Mouse (Mus musculus) 3134 (cell line): ENCODE data around the gene Apol10b.
"Not testable (repeated sequence)": the region's sequence is repeated elsewhere in the genome, so short reads cannot be mapped to it uniquely, and the experiment has no call there.

Experiments
- DNase-seq: peaks from one replicate; pipeline ENCODE4 v3.0.0-alpha.2; 2011; ENCODE audit warnings: low spot score; ENCODE audit not compliant: insufficient read length; ENCODE audit errors: extremely low read depth

Apol10b gene

DNA sequence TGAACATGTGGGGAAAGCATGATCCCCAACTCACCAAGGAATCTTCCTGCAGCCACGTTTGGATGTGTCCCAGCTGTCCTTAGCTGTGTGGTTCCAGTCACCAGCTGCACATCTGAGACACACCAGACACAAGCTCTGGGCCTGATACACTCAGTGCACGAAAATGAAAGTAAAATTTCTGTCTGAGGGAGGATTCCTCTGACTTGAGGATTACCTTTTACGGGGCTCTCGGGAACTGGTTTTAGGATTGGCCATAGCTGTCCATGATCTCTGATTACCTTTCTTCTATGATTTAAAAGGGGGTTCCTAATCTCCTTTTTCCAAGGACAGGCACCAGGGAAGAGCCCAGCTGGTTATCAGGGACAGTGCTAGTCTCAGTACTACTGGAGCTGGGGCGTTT is at the start of gene Apol10b:
Apol10b (minus strand) TSS at position 165 of the 400 bp plus-strand sequence.
- no peak for DNase-seq

DNA sequence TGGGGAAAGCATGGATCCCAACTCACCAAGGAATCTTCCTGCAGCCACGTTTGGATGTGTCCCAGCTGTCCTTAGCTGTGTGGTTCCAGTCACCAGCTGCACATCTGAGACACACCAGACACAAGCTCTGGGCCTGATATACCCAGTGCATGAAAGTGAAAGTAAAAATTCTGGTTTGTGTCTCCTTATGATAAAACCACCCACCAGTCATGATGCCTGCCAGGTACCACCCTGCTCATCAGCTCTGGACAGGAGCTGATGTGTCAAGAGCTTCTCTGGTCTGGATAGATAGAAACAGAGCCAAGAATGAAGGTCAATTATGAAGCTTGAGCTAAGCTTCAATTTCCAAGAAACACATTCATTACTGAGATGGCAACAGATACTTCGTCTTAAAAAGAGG is 47.3 kb upstream of the Apol10b start, which contains the start of gene Apol11b:
Apol11b (minus strand) TSS at position 111 of the 400 bp plus-strand sequence.
- not testable (repeated sequence) for DNase-seq

DNA sequence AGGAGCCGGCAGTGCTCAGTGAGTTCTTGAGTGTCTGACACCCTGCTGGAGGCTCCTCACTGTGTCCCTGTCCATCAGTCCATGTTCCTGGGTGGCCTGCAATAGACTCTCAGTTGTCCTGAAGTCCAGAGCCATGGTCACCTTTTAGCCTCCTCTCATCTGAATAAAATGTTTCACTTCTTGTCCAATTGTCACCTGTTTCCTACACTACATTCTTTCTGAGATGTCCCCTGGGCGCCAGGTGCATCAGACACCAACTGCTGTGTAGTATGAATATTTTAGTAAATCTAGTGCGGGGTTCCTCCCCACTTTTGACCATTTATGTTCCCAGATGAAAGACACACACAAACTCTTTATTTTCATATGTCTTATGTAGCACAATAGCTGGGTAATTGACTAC is 33.9 kb upstream of the Apol10b start:
- not testable (repeated sequence) for DNase-seq

DNA sequence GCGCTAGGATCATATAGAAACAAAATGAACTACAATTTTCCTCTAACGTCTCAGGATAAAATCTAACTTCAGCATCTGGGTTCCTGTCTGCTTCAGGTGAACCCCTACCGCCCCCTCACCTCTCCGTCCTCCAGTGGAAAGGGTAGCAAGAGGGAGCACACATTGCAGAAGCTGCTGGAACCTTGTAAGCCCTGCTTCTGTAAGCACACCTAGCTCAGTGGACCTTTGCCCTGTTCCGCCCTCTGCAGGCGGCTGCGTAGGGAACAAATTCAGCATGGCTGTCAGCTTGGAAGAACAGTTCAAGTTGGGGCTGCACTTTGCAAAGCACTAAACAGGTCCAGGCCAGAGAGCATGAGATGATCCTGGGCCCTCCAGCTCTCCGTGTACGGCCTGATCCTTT is 32.7 kb upstream of the Apol10b start:
- not testable (repeated sequence) for DNase-seq

DNA sequence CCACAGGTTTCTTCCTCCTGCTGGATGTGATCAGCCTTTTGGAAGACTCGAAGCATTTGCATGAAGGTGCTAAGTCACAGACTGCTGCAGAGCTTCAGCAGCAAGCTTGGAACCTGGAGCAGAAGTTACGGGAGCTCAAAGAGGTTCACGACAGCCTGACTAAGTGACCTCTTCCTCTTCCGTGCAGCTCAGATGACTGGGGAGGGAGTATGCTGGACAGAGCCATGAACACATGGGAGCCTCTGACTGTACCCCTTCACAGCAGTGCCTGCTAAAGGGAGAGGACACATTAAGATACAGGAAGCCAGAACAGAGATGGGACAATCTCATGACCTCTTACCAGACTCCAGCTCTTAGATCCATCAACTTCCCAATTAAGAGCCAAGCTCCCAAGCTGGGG is 30.5 kb upstream of the Apol10b start:
- DNase-seq: not testable (repeated sequence)

DNA sequence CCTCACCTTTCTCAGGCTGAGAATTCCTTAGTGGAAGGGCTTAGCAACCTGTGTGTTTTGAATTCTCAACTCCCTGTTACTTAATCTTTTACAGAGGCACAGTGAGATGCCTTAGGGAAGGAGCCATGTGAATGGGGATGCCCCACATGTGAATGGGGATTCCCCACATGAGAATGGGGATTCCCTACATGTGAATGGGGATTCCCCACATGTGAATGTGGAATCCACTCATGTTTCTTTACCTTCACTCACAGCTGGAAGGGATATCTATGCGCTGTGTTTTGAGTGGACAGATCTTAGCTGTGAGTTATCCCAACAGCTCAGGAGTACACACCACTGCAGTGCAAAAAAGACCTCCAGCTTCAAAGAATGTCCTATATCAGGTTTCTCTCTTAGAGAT is 28.8 kb upstream of the Apol10b start:
- DNase-seq: no peak

DNA sequence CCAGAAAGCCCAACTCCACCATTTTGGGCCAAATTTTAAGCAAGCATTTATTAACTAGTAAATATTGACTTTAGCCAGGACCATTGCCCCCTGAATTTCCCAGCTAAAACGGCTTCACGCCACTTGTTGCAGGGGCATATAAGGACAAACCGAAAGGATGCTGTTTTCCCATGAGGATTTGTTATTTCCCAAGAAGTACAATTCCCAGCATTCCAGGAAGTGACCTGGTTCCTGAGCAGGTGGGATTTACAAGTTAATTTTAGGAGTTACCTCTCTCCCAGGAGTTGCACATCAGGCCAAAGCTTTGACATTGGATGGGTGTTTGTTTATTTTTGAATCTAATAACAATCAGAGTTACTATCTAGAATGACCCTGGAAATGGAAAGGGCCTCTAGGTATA is 10.1 kb upstream of the Apol10b start:
- DNase-seq: no peak

DNA sequence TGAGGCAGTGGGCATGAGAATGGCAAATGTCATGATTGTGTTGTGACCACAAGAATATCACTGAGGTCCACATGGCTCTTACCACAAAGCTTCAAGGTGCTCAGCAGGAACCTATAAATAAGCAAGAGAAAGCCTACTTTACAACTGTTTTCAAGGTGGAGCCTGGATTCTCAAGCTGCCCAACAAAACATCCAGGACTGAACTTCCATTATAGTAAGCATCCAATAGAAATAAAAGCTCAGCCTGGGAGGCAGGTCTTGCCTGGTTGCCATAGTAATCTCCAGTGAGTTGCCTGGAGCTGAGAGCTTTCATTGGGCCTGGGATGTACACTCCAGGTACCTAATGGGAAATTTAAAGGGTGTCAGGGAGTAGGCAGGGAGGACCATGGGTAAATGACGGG is 3.0 kb upstream of the Apol10b start, which contains the start of gene Gm36245:
Gm36245 (plus strand) TSS at position 301 of the 400 bp plus-strand sequence.
- DNase-seq: no peak

DNA sequence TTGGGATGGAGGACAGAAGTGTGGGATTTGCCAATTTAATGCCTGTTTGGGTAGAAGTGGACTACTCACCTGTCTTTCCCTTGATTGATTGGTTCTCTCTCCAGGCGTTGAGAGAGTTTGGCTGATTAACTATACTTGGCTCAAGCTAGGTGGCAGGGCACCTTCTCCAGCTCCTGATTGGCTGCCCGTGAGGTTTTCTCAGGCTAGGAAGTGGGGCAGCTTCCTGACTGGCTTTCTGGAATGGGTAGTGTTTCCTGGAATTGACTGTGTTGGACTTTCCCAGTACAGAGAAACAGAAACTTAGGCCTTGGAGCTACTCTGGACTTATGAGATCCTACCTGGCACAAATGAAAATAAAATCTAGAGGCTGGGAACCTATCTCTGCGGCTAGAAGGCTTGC is 2.5 kb upstream of the Apol10b start:
- no peak for DNase-seq

DNA sequence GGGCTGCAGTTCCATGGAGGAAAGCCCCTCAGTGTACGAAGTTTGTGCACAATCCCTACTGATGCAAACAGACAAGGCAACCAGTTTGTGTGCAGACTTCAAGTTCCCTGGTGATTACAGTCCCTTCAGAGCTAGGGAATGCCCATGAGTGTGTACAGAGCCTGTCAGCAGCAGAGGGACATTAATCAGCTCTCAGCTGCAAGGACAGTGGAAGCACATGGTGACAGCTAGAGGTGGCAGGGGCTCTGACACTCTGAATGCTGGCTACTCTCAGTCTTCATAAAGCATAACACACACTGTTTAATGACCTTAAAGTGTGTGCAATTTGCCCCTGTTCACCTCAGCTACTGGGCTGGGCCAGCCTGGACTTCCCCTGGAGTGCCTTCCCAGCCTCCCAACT is 2.4 kb downstream of the Apol10b start:
- no peak for DNase-seq

DNA sequence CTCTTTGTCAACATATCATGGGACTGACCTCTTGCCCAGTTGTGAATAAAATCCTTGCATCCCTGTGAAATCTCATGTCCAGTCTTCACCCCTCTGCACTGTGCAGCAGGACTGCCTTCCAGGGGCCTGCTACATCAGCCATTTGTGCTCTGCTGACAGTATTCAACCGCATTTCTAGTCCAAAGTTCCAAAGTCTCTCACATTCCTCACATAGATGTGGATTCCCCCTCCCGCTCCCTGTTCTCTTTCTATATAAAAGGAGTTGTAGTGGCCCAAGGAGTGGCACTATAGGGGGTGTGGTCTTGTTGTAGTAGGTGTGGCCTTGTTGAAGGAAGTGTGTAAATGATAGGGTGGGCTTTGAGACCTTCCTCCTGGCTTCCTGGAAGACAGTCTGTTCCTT is 5.0 kb downstream of the Apol10b start:
- no peak for DNase-seq

DNA sequence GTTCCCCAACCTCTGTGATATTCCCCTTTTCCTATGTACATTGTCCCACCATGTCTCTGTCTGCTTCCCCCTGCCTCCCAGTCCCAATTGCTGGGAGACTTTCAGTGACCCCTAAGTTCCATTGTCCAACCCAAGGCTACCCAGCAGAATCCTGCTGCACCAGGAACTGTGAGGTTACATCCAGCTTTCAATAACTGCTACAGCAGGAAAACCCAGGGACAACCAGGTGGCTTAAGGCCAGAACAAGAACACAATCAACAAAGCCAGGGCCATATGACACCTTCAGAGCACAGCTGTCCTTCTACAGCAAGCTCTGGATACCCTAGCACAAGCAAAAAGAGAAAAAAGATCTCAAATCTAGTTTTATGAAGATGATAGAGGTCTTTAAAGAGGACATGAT is 6.9 kb downstream of the Apol10b start:
- DNase-seq: no peak

DNA sequence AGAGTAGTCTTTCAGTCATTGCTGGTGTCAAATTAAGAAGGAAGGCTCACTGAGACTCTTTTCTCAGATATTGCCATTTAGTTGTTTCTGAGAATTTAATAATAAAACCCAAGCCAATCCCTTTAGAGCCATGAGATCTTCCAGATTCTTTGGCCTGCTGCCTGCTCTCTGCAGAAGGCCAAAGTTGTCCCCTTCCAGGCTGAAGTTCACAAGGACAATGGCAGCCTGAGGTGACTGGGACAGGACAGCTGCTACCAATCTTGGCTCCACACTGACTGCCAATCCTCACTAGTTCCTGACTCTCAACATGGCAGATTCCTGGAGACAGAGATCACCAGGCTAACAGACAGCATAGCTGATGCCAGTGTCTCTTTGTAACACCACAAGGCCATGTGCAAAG is 8.9 kb downstream of the Apol10b start:
- DNase-seq: no peak

DNA sequence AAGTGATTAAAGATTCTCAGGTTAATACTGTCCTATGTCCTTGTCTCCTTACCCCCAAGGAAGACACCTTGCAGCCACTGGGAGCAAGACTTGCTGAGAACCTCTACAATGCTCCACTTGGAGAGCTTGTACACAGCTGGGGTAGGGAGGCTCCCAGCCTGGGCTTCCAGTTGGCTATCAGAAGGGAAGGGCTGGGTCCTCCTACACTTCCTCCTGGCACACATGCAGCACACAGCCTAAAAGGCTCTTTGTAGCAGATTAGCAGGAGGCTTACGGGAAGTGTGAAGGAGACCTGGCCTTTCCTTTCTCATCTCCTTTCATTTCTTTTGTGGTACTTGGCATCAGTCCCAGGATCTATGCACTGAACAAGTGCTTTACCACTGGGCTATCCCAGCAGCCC is 14.2 kb downstream of the Apol10b start:
- DNase-seq: no peak

DNA sequence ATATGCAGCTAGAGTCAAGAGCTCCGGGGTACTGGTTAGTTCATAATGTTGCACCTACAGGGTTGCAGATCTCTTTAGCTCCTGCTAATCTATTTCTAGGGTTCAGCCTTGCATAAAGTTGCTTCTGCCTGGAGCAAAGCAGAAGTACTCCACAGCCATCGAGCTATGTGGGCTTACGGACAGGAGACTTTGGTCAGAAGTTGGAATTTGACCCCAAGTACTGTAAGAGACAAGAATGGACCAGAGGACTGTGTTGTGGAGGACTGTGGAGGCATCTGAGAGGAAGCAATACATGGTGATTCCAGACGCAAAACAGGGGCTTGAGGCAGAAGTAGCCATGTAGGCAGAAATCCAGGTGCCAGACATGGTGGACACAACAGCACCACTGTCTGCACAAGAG is 16.6 kb downstream of the Apol10b start:
- no peak for DNase-seq

DNA sequence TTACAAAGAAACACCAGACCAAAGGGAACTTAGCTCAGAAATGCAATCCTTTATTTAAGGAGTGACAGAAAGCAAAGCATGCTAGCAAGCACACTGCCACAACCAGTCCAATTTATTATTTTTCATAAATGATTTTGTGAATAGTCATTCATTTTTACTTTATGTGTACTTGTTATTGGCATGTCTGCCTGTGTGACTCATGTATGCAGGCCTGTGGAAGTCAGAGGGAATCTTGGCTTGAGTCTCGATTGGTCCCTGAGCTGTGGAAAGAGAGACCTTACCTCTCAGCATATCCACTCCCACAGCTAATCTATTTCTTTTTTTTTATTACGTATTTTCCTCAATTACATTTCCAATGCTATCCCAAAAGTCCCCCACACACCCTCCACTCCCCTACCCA is 17.1 kb downstream of the Apol10b start:
- no peak for DNase-seq

DNA sequence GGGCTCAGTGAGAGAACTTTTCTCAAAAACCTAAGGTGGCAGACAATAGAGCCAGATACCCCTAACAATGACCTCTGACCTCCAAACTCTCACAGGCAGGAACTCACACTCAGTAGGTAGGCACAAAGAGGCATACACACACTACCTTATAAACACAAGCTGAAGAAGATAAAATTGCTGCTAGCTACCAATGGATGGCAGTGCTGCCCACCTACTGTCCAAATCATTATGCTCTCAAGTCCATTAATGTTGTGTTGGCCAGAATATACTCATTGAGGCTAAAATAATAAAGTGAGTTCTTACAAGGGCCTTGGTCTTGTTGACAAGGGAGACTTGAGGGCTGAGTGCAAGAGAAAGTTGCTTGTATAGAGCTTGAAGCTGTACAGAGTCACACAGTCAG is 32.7 kb downstream of the Apol10b start:
- no peak for DNase-seq

DNA sequence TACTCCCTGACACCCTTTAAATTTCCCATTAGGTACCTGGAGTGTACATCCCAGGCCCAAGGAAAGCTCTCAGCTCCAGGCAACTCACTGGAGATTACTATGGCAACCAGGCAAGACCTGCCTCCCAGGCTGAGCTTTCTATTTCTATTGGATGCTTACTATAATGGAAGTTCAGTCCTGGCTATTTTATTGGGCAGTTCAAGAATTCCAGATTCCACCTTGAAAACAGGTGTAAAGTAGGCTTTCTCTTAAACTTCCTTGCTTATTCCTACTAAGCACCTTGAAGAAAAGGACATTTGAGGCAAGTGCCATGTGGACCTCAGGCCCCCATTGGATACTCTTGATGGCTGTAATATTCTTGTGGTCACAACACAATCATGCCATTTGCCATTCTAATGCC is 34.1 kb downstream of the Apol10b start, which contains the start of gene 1700025B11Rik:
1700025B11Rik (minus strand) TSS at position 101 of the 400 bp plus-strand sequence.
- DNase-seq: no peak

DNA sequence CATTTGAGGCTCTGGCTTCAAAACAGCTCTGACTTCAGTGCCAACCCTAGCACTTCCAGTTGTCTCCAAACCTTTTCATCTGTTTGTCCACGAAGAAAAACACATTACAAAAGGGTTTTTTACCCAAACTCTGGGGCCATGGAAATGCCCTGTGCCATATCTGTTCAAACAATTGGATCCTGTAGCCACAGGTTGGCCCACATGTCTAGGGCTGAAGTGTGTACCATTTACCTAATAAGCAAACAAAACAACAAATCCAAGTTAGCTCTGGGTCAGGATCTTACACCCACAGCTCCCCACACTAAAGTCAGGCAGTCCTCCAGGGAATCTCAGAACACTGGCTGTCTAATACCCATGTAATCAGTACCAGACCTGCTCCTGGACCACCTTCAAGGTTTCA is 56.7 kb downstream of the Apol10b start:
- not testable (repeated sequence) for DNase-seq
